Mouse (Mus musculus): ENCODE measurements around the gene Dip2a. TPM values are rescaled to one million over a fixed set of nuclear protein-coding genes. Genes with fewer than 3 reads are reported as not detected.

Gene Dip2a
- total and polyA plus RNA-seq, 3 experiments, result 1.5 to 4.3 (median 2.8) TPM

- ATAC-seq (ENCODE audit: extremely low read depth, insufficient number of reproducible peaks, low FRiP score, poor library complexity, severe bottlenecking), result no peak
- Histone ChIP-seq H3K36me3 (replicated peaks) (no peaks in the 10 kb centered on the region), H3K27me3 (ENCODE audit: insufficient read depth, low read length) (peaks cover 6% of the 10 kb centered on the region; the same call in 1 of the 2 replicates), H3K4me1 (ENCODE audit: insufficient read depth, low read depth, low read length) (no peaks in the 10 kb centered on the region), H3K4me3 (ENCODE audit: low read depth, low read length) (no peak overlapping the region), H3K9me3 (replicated peaks) (no peaks in the 10 kb centered on the region)
- TF ChIP-seq CTCF (IDR thresholded peaks at IDR 0.05; ENCODE audit: low read depth, low read length) (no peak), GATA1 (IDR thresholded peaks at IDR 0.05; ENCODE audit: borderline replicate concordance, low read length) (no peak), GATA2 (IDR thresholded peaks at IDR 0.05; ENCODE audit: borderline replicate concordance, low read depth, low read length) (no peak), TAL1 (conservative IDR thresholded peaks at IDR 0.05; ENCODE audit: low read depth, low read length) (no peak), POLR2AphosphoS5 (IDR thresholded peaks at IDR 0.05; ENCODE audit: insufficient replicate concordance, low read depth, low read length) (no peak)
- no peak for DNase-seq (ENCODE audit: low spot score)
Observed at GRCm38 (mm10) chr10:76247960-76248646, 97.0 kb downstream of the Dip2a start.

GRCm38 (mm10) chr10:76246601-76247000, 98.5 kb downstream of the Dip2a start:
- H3K4me1 ChIP-seq (ENCODE audit: insufficient read depth, low read depth, low read length), result no peaks in the 10 kb centered on the region
- no peaks in the 10 kb centered on the region for H3K9me3 ChIP-seq (replicated peaks)
- H3K4me3 ChIP-seq (ENCODE audit: low read depth, low read length), result no peak overlapping the region
- TF ChIP-seq GATA1 (IDR thresholded peaks at IDR 0.05; ENCODE audit: borderline replicate concordance, low read length), result no peak
- TF ChIP-seq GATA2 (IDR thresholded peaks at IDR 0.05; ENCODE audit: borderline replicate concordance, low read depth, low read length), result no peak
- TF ChIP-seq TAL1 (conservative IDR thresholded peaks at IDR 0.05; ENCODE audit: low read depth, low read length), result no peak
- no peak for TF ChIP-seq POLR2AphosphoS5 (IDR thresholded peaks at IDR 0.05; ENCODE audit: insufficient replicate concordance, low read depth, low read length)
- no peak for TF ChIP-seq CTCF (IDR thresholded peaks at IDR 0.05; ENCODE audit: low read depth, low read length)
- no peaks in the 10 kb centered on the region for H3K36me3 ChIP-seq (replicated peaks)
- peaks cover 6% of the 10 kb centered on the region; the same call in 1 of the 2 replicates for H3K27me3 ChIP-seq (ENCODE audit: insufficient read depth, low read length)
- DNase-seq (ENCODE audit: low spot score), result no peak
- no peak for ATAC-seq (ENCODE audit: extremely low read depth, insufficient number of reproducible peaks, low FRiP score, poor library complexity, severe bottlenecking)

- Histone ChIP-seq H3K36me3 (replicated peaks) (no peaks in the 10 kb centered on the region), H3K9me3 (replicated peaks) (no peaks in the 10 kb centered on the region), H3K27me3 (ENCODE audit: insufficient read depth, low read length) (peaks cover 3% of the 10 kb centered on the region; the same call in 1 of the 2 replicates), H3K4me3 (ENCODE audit: low read depth, low read length) (no peak overlapping the region), H3K4me1 (ENCODE audit: insufficient read depth, low read depth, low read length) (no peaks in the 10 kb centered on the region)
- no peak for TF ChIP-seq CTCF (IDR thresholded peaks at IDR 0.05; ENCODE audit: low read depth, low read length)
- TF ChIP-seq TAL1 (conservative IDR thresholded peaks at IDR 0.05; ENCODE audit: low read depth, low read length), result no peak
- no peak for TF ChIP-seq GATA2 (IDR thresholded peaks at IDR 0.05; ENCODE audit: borderline replicate concordance, low read depth, low read length)
- no peak for TF ChIP-seq POLR2AphosphoS5 (IDR thresholded peaks at IDR 0.05; ENCODE audit: insufficient replicate concordance, low read depth, low read length)
- no peak for TF ChIP-seq GATA1 (IDR thresholded peaks at IDR 0.05; ENCODE audit: borderline replicate concordance, low read length)
- DNase-seq (ENCODE audit: low spot score) (no peak), ATAC-seq (ENCODE audit: extremely low read depth, insufficient number of reproducible peaks, low FRiP score, poor library complexity, severe bottlenecking) (no peak)
Observed at GRCm38 (mm10) chr10:76245106-76245505, 100.0 kb downstream of the Dip2a start.

- H3K4me1 ChIP-seq (ENCODE audit: insufficient read depth, low read depth, low read length), result peaks cover 14% of the 10 kb centered on the region
- ATAC-seq (ENCODE audit: extremely low read depth, insufficient number of reproducible peaks, low FRiP score, poor library complexity, severe bottlenecking) (no peak), DNase-seq (ENCODE audit: low spot score) (no peak)
- H3K27me3 ChIP-seq (ENCODE audit: insufficient read depth, low read length), result no peaks in the 10 kb centered on the region; the same call in 1 of the 2 replicates
- TF ChIP-seq GATA2 (IDR thresholded peaks at IDR 0.05; ENCODE audit: borderline replicate concordance, low read depth, low read length) (no peak), POLR2AphosphoS5 (IDR thresholded peaks at IDR 0.05; ENCODE audit: insufficient replicate concordance, low read depth, low read length) (no peak), CTCF (IDR thresholded peaks at IDR 0.05; ENCODE audit: low read depth, low read length) (no peak), GATA1 (IDR thresholded peaks at IDR 0.05; ENCODE audit: borderline replicate concordance, low read length) (no peak)
- no peaks in the 10 kb centered on the region for H3K36me3 ChIP-seq (replicated peaks)
- no peaks in the 10 kb centered on the region for H3K9me3 ChIP-seq (replicated peaks)
- H3K4me3 ChIP-seq (ENCODE audit: low read depth, low read length), result no peak overlapping the region
Observed at GRCm38 (mm10) chr10:76239401-76239800, 105.7 kb downstream of the Dip2a start.

GRCm38 (mm10) chr10:76237341-76238225, 107.5 kb downstream of the Dip2a start, which contains the start of gene Prmt2:
Prmt2 (minus strand) TSS chr10:76237865.
- TF ChIP-seq TAL1 (conservative IDR thresholded peaks at IDR 0.05; ENCODE audit: low read depth, low read length), result no peak
- Histone ChIP-seq H3K9me3 (replicated peaks) (no peaks in the 10 kb centered on the region), H3K4me3 (ENCODE audit: low read depth, low read length) (peak within 1 kb of the TSS; percentile 77), H3K4me1 (ENCODE audit: insufficient read depth, low read depth, low read length) (peaks cover 14% of the 10 kb centered on the region), H3K27me3 (ENCODE audit: insufficient read depth, low read length) (no peaks in the 10 kb centered on the region), H3K36me3 (replicated peaks) (no peaks in the 10 kb centered on the region)
- DNase-seq (ENCODE audit: low spot score) (peak; percentile 90), ATAC-seq (ENCODE audit: extremely low read depth, insufficient number of reproducible peaks, low FRiP score, poor library complexity, severe bottlenecking) (peak; percentile 90)

- Histone ChIP-seq H3K4me3 (ENCODE audit: low read depth, low read length) (no peak overlapping the region), H3K27me3 (ENCODE audit: insufficient read depth, low read length) (peaks cover 5% of the 10 kb centered on the region), H3K4me1 (ENCODE audit: insufficient read depth, low read depth, low read length) (no peaks in the 10 kb centered on the region), H3K9me3 (replicated peaks) (no peaks in the 10 kb centered on the region), H3K36me3 (replicated peaks) (no peaks in the 10 kb centered on the region)
- TF ChIP-seq POLR2AphosphoS5 (IDR thresholded peaks at IDR 0.05; ENCODE audit: insufficient replicate concordance, low read depth, low read length) (no peak), CTCF (IDR thresholded peaks at IDR 0.05; ENCODE audit: low read depth, low read length) (no peak), GATA1 (IDR thresholded peaks at IDR 0.05; ENCODE audit: borderline replicate concordance, low read length) (no peak), TAL1 (conservative IDR thresholded peaks at IDR 0.05; ENCODE audit: low read depth, low read length) (no peak), GATA2 (IDR thresholded peaks at IDR 0.05; ENCODE audit: borderline replicate concordance, low read depth, low read length) (no peak)
- DNase-seq (ENCODE audit: low spot score), result no peak
- no peak for ATAC-seq (ENCODE audit: extremely low read depth, insufficient number of reproducible peaks, low FRiP score, poor library complexity, severe bottlenecking)
Observed at GRCm38 (mm10) chr10:76229627-76230026, 115.5 kb downstream of the Dip2a start.
